Mouse (Mus musculus) hematopoietic stem cell, adult 5-6 weeks (primary cell): ENCODE measurements around the gene Slc6a18. TPM values are rescaled to one million over a fixed set of nuclear protein-coding genes. Genes with fewer than 3 reads are reported as not detected.

Experiments
- ATAC-seq, 2 experiments: fragments of 125-278 bp in 1 of 2; replicated peaks in 1 of 2; 2 replicates each; pipeline ENCODE4 v1.8.0; 2016 to 2017; ENCODE audit warnings: inconsistent platforms in 2 of 2, mild to moderate bottlenecking in 2 of 2, moderate number of reproducible peaks in 2 of 2, low read depth in 1 of 2, moderate TSS enrichment in 1 of 2; ENCODE audit not compliant: low FRiP score in 2 of 2, poor library complexity in 2 of 2, severe bottlenecking in 2 of 2, insufficient read depth in 1 of 2, low TSS enrichment in 1 of 2
- total RNA-seq: library from RNA; stranded (forward); fragments of 172-1452, 232-1000 nt; gene quantifications from 2 replicates; pipeline ENCODE4 v1.2.3, GENCODE M21; 2017

The Slc6a18 gene
- total RNA-seq, 1 experiment from 2014 or later, result not detected

DNA sequence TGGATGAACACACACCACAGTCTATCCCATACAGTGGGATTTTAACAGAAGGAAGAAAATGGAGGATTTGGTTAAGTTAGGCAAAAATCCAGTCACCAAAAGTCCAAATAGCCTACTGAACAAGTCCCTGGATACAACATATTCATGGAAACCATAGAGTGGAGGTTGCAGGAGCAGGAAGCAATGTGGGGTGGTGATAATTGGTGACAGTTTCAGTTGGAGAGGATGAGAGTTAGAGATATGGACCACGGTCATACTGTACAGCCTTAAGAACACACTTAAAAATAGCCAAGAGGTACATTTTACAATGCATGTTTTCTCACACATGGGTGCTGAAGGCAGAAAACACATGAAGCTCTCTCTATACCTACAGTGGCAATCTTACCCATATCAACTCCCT, 17.1 kb upstream of the Slc6a18 start:
- ATAC-seq, result no peak

DNA sequence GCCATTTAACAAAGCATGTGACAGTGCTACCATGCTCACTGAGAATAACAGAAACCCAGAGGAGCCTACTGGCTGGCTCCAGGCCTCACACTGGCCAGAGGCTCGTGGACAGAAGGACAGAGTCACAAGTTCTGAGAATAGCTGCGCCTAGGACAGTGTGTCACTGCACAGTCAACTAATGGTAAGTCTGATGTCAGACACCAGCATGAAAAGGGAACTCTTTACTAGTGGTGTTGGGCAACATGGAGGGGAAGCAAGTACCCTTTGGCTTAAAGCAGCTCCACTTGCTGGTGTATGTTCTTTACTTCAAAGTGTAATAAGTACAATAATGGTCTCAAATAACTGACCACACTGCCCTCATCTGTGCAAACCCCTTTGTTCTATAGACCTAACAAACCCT, 15.5 kb upstream of the Slc6a18 start:
- ATAC-seq, result no peak

DNA sequence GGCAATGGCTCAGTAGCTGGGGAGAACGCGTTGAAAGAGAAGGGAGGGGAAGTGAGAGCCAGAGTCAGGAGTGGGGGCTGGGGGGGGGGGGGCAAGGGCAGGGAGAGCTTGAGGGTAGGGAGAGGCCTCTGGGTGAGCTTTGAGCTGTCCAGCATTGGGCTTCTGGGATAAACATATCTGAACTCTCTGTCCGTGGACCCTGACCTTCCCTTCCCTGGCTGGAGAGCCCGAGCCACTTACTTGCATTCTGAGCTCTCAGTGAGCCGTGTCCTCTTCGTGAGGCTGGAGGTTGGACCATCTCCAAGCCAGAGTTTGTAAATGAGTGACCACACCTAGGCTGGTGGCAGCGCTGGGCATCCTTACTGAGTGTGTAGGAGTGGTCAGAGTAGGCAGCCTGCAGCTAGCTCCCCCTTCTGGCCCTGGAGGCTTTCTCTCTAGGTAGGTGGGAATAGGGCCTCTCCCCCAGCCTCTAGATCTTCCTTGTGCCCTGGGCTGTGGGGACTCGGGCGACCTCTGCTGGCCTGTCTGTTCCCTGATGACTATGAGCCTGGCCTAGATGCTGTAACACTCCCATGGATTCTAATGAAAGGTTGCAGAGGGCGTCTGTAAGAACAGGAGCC, 14.5 kb upstream of the Slc6a18 start:
- peak; percentile 85 to 86 for ATAC-seq

DNA sequence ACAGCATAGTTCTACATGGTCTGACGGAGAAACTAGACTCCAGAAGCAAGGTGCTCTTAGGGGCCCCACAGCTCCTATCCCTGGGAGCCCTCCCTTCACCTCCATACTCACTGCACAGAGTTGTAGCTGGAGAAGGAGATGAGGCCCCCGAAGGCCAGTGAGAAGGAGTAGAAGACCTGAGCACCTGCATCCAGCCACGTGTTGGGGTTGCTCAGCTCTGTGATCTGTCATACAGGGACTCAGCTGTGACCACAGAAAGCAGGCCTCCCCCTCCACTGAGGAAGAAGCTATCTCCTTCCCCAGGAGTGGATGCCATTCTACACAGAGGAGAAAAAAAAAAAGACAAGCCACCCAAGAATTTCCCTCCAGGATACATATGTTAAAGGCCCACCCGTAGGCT, 11.1 kb upstream of the Slc6a18 start:
- no peak for ATAC-seq

DNA sequence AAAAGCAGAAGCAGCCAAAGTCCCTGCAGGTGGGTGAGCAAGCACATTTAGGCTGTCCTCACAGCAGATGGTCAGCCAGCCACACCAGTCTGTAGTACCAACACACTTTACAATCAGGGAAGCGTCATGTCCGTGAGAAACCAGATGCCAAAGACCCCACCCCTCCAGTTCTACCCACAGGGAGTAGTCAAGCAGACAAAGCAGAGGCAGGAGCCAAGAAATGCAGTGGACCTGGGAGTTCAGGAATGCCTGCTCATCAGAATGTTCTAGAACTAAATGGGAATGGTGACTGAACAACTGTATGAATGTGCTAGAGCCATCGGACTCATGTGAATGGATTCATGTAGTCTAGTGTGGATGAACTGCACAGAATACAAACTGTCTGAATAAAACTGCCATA, 9.8 kb upstream of the Slc6a18 start:
- no peak for ATAC-seq

DNA sequence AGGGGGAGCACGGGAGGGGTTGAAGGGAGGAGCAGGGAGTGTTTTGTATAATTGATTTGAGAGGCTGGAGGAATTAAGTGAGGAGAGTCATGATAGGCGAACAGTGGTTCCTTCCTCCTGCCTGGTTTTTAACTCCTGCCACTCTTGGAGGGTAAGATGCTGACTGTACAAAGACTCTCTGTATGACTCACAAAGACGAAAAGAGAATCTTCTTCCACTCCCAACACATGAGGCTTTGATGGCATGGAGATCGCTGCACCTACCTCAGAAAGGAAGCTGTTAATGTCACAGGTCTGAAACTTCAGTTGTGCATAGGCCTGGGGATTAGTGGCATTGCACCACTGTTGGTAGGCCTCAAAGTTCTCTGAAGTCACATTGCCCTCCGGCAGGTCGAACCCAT, 7.7 kb upstream of the Slc6a18 start:
- ATAC-seq, result no peak

DNA sequence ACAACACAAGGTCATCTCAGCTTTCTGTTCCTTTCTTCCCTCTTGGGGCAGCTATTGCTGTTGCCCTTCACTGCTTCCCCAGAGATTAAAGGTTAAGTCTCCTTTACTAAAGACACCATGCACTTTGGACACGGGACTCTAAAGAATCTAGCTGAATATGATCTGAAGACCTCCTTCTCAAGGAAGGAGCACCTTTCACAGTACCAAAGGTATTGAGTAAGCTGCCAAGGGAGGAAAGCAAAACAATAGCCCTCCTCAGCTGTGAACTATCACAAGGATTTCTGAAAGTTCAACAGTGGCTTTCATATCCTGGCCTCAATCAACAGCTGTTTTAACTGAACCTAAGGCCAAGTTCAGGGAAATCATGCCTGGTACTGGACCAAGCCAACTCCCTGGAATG, 6.6 kb upstream of the Slc6a18 start:
- ATAC-seq, result no peak

DNA sequence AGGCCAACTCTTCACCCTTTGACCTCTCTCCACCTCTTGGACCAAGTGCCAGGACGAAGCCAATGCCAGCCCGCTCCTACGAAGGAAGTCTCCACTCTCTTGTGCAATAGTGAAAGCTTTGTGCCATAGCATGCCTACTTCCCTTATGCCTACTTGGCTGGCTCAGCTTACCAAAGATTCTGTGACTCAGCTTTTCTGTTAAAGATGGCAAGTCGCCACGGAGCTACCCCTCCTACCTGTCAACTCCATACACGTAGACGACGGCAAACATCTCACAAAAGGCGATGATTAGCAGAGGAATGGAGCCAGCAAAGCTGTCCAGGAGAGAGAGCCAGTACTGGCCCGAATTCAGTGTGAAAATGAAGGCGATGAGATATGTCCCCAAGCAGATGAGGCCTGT, 5.9 kb upstream of the Slc6a18 start:
- peak; percentile 32 to 60; a peak in 2 of 4 replicates for ATAC-seq

DNA sequence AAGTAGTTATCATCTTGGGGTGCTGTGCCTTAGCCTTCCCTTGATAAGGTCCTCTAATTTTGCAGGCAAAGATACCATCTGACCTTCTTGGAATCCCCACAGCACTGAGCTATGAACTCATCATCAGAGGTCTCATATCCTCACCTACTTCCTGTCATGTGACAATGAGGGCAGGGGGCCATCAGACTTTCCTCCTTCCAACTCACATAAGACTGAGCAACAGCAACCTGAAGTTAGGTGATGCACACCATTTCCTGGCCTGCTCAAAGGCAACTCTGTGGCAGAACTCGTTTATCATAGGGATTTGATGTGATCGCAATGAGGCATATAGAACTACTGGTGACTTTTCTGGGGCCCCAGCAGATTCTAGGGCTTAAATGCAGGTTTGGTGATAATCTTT, 4.4 kb upstream of the Slc6a18 start:
- no peak for ATAC-seq

DNA sequence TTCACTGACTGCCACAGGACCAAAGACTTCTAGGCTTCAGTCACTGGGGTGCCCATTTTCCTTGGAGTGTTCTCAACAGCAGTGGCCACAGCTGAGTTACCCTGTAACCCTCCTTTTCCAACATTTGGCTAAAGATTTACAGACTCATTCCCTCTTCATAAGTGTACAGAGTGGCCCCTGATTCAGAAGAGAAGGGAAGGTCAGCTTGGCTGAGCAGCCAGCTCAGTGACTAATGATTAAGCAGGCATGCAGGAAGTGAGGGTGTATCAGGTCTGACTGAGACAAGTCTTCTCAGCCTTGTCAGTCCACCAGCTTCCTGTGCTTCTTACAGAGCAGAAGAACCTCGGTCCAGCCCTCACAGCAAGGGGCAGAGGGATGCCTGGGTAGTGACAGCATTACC, 2.6 kb upstream of the Slc6a18 start:
- ATAC-seq, result no peak

DNA sequence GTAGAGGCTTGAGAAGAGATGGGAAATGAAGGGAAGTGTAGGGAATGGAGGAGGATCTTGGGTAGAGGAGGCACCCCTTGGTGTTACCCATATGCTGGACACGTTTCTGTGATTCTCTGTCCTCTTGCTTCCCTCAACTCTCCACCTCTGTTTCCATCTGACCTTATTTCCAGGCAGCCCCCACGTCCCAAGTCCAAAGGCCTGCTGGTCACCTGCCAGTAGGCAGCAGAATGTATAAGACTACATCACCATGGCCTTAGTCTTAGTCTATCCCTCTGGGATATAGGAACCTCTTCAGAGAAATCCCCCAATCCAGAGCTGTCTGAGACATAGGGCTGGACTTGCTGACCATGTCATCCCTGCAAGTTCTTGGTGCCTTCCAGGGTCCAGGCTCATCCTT, 1.5 kb upstream of the Slc6a18 start:
- no peak for ATAC-seq

DNA sequence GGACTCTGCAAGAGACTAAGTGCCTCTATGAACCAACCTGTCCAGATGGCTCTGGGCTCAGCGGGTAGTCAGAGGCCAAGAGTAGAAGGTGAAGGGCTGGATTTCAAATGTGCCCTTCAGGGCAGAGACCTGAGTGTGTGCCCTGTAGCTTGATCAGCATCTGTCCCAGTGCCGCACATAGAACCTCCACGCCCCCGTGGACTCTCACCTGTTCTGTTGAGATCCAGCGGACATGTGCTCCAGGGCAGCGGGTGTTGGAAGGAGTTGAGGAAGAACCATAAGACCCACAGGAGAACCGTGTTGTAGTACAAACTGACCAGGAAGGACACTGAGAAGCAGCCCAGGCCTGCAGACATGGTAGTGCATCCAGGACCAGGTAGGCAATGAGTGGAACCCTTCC, 2.7 kb downstream of the Slc6a18 start:
- no peak for ATAC-seq

DNA sequence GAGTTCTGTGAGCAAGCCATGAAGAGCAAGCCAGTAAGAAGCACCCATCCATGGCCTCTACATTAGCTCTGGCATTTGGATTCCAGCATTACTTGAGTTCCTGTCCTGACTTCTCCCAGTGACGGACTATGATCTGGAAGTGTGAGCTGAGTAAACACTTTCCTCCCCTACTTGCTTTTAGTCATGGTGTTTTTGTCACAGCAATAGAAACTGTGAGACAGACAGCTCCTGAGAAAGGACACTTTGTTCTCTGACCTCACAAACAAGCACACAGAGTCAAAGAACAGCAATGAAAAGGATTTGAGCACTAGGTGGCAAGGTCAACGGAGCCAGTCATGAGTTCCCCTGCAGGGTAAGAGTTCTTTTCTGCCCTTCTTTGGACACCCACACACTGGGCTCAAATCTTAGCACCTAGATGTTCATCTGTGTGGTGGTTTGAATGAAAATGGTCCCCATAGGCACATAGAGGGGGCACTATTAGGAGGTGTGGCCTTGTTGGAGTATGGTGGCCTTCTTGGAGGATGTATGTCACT, 17.6 kb downstream of the Slc6a18 start:
- no peak for ATAC-seq

DNA sequence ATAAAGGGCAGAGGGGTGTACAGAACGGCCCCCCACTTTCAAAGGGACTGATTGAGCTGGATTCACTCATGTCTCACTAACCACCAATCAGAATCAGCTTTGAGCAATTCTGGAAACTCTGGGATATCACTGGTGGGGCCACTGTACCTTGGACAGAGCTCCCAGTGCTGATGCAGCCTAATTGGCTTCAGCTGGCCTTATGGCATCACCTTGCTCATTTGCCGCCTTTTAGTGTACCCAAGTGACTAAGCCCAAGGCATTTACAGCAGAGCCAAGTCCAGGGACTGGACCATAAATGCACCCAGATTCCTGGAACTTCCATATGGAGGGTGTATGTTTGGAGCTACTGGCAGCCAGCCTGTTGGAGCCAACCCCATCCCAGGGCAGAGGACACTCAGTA, 18.9 kb downstream of the Slc6a18 start:
- ATAC-seq, result no peak

DNA sequence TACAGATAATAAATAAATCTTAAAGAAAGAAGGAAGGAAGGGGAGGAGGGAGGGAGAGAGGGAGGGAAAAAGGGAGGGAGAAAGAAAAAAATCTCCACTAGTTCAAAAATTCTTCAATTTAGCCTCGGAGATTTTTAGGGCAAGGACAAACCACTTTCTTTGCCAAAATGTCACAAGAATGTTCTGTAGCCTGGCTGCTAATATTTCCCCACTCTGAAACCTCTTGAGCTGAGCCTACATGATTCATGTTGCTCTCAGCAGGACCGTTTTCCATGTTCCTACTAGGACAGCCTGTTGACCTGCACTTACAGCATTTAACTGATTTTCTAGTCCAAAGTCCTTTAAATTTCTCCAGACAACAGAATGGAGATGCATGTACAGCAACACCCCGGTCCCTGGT, 22.8 kb downstream of the Slc6a18 start:
- no peak for ATAC-seq

DNA sequence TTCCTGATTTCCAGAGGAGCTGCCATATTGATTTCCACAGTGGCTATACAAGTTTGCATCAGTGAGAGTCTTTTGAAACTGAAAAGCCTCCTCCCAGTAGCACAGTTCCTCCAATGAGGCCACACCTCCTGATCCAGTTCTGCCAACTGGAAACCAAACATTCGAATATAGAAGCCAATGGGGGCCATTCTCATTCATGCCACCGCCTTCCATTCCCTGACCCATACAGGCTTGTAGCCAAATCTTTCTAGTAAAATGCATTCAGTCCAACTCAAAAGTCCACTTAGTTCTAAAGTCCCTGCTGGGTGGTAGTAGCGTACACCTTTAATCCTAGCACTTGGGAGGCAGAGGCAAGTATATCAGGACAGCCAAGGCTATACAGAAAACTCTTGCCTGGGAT, 24.6 kb downstream of the Slc6a18 start:
- ATAC-seq, result no peak

DNA sequence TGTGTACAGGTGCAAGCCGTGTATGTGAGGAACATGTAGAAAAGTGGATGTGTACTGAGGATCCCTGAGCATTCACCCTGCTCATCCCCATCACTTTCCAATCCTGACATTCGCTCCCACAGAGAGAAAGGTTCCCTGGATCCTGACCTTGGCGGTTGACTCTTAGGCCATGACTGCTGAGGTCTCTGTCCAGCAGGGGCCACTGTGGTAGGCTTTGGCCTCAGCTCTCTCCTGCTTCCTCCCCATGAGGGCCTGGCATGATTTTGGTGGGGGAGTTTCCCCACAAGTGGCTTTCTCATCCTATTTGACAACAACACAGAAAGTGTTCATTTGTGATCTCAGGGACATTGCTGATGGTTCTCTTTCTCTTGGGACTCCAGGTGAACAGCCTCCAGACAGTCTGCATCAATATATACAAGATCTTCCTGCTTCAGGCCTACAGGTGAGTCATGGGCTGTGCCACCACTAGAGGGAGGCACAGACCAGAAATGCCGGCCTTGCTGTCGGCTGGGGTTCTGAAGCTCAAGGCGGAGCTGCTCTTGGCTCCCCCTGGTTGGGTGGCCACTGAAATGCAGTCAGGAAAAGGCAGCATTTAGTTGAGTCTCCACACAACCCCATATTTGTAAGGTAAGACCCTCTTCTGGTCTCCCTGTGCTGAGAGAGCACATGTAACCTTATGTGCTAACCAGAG, 31.3 kb downstream of the Slc6a18 start:
- ATAC-seq, result peak; percentile 86 to 91

DNA sequence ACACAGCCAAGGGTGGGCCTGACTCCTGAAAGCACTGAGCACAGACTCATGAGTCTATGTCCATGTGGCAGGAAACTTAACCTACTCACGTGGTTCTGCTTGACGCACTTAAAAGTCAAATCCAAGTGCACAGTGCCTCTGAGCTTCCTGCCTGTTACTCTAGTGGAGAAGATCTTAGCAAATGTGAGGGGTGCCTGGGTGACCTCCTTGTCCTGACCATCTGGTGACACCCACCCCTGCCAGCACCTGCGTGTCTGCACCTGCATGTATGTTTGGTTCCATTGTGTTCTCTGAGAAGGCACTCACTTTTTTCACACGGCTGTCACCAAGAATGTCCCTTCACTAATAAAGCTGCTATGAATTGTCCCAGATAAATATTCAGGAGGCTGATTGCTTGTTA, 36.5 kb downstream of the Slc6a18 start:
- ATAC-seq, result no peak

DNA sequence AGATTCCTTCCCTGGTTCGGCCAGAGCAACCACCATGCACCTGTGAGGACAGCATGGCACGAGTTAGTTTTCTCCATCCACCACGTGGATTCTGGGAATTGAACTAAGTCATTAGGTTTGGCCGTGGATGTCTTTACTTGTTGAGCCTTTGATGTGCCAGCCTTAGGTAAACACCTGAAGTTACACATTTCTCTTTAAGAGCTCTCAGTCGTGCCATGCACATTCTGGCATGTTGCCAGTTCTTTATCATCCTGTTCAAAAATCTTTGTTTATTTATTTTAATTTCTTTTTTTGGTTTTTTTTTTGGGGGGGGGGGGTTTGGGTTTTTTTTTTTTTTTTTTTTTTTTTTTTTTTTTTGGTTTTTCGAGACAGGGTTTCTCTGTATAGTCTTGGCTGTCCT, 40.0 kb downstream of the Slc6a18 start:
- ATAC-seq, result no peak
